Mouse (Mus musculus): ENCODE results near the gene Lamc2.

The Lamc2 gene

GRCm38 (mm10) chr1:153185828-153186803 lies at the start of gene Lamc2:
Gene Lamc2, minus strand, starts transcription at chr1:153186447.
- DNase-seq, result peak; percentile 7

DNA sequence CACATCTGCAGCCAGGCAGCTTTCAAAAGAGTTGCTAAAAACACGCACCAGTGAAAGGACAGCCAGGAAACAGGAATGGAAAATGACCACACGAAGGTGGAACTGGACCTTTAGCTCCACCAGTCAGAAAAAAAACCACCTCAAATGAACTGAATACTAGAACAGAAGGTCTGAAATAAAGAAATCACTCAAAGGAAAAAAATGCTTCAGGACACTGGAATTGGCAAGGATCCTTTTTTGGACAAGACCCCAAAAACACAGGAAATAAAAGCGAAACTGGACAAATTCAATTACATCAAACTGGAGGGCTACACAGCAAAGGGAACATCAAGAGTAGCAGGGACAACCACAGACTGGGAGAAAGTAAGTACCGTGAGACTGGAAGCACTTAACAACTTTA lies 49.3 kb upstream of the Lamc2 start:
- no peak for DNase-seq

GRCm38 (mm10) chr1:153231681-153232080 lies 45.4 kb upstream of the Lamc2 start:
- no peak for DNase-seq

- no peak for DNase-seq
Observed at GRCm38 (mm10) chr1:153227916-153228315, 41.7 kb upstream of the Lamc2 start.

- DNase-seq, result no peak
Observed at GRCm38 (mm10) chr1:153227096-153227495, 40.8 kb upstream of the Lamc2 start.

DNA sequence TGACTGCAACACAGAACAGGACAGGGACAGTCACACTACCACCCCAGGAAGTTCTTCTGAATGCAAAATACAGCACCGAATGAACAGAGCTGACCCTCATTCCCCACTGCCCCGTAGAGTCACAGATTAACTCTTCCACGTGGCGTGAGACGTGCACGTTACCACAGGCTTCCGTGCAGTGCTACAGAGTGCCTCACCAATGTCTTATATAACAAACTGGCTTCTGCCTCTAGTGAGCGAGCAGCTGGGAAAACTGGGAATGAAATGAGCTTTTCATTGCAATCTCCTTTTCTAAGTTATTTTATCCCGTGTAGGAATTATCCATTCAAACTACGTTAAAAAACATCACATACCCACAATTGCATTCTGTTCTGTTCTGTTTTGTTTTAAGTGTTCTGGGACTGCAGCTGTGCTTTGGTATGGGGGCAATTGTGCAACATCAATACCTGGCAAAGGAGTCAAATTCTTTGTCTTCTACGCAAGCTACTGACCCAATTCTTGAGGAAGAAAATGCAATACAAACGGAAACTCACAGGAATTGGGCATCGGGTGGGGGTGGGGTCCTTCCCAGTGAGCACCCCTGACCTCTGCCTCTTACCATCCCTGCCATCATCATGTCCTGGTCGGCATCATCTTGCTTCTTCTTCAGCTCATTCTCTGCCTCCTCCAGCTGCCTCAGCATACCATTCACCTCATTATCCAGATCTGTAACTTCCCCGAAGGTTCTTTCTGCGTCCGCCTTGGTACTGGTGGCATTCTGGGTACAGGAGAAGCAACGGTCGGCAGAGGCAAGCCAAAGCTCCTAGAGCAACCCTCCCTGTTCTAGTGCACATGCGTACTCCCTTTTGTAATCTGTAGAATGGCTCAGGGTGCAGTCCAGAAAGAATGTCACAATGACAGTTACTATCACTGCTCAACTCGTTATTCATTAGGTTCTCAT lies 39.8 kb upstream of the Lamc2 start:
- DNase-seq, result no peak

GRCm38 (mm10) chr1:153224331-153224730 lies 38.1 kb upstream of the Lamc2 start:
- DNase-seq, result no peak

- no peak for DNase-seq
Observed at GRCm38 (mm10) chr1:153219376-153219775, 33.1 kb upstream of the Lamc2 start.

- DNase-seq, result no peak
Observed at GRCm38 (mm10) chr1:153216516-153216915, 30.3 kb upstream of the Lamc2 start.

- DNase-seq, result no peak
Observed at GRCm38 (mm10) chr1:153215676-153216075, 29.4 kb upstream of the Lamc2 start.

GRCm38 (mm10) chr1:153210992-153211391 lies 24.7 kb upstream of the Lamc2 start:
- DNase-seq, result no peak

GRCm38 (mm10) chr1:153210198-153210597 lies 24.0 kb upstream of the Lamc2 start:
- DNase-seq, result no peak

DNA sequence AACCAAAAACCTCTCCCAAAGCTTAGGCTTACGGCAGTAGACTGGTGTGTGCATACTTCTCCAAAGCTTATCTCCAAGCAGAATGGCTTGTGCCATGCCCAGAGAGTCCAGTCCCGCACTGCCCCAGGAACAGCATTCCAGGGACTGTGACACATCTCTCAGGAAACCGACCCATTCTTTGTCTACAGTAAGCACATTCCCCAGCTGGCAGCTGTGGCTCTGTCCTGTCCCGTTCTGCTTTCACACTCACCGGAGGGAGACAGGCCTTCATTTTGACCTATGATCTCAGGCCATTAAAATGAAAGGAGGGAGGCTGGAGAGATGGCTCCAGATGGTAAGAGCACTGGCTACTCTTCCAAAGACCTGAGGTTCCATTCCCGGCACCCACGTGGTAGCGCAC lies 15.9 kb upstream of the Lamc2 start:
- no peak for DNase-seq

- DNase-seq, result no peak
Observed at GRCm38 (mm10) chr1:153201448-153201847, 15.2 kb upstream of the Lamc2 start.

GRCm38 (mm10) chr1:153197316-153197850 lies 11.1 kb upstream of the Lamc2 start:
- DNase-seq, result no peak

DNA sequence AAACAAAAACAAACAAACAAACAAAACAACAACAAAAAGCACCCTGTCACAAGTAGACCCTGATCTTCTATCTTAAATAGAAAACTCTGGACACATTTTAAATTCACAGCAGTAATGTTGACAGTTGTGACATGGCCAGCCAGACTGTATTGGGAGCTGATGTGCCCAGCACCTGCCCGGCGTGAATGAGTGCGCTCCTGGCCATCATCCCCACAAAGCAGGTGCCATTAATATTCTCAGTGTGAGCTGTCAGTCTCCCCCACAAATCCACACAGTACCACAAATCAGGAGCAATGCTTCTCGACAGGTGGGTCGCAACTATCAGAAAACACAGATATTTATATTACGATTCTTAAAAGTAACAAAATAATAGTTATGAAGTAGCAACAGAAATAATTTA lies 6.7 kb upstream of the Lamc2 start:
- no peak for DNase-seq

DNA sequence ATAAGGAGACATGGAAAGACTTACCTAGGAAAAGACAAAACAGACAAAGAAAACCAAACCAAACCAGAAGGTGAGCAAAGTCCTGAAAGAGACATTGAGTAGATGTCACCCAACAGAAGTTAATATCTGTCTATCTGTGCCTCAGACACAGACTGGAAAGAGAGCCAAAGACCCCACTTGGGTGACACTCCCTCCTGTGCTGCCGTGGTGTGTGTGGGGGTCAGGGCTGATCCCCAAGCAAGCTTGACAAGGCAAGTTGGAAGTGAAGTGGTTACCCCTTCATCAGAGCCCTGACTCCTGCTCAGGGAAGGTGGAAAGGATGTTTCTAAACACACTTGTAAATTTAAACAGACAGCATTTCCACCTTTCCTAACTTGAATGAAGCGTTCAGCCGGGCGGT lies 6.1 kb upstream of the Lamc2 start:
- no peak for DNase-seq

GRCm38 (mm10) chr1:153191943-153192329 lies 5.7 kb upstream of the Lamc2 start:
- DNase-seq, result peak; percentile 18

DNA sequence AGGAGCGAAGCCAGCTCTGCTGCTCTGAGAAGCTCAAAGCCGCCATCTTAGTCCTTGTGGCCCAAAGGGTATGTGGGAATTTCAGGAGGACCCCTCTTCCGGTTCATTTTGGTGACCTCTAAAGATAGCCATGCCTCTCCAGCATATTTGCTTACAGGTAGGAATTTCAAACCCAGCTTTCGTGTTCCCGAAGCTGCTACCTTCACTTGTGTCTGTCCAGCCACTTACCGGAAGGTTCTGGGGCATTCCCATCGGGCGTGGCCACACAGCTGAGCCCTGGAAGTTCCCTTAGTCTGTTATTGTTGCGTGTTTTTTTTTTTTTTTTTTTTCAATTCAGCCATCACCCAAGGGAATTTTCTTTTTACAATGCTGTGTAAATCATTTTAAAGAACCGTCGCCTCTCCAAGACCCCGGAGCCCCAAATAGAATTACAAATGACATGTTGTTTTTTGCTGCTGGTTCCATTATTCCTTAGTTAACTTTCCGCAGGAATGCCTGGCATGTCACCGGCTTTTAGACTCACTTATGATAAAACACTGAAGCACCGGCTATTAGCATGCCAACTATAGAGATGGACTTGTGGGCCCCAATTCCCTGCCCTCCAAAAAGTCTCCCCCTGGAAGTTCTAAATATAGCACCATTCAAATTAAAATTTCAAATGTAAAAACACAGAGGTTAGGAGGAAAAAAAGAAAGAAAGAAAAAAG lies 5.1 kb upstream of the Lamc2 start:
- DNase-seq, result no peak

DNA sequence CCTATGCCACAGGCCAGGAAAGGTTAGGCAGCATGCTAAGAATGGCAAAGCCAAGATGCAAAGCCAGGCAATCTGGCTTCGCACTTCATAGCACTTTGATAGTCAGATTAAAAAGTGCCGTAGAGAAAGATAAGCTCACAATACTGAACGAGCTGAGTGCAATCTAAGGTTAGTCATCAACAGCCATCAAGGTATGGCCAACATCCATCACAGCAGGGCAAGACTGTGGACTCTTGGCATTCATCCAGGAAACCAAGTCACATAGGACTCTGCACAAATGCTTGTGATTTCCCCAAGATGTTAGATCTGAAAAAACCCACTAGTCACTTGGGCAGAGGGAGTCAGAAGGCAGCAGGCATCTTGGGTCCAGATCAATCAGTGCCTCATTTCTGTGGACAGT lies 1.8 kb upstream of the Lamc2 start:
- no peak for DNase-seq

- no peak for DNase-seq
Observed at GRCm38 (mm10) chr1:153180586-153181289, 5.5 kb downstream of the Lamc2 start.

GRCm38 (mm10) chr1:153180160-153180559 lies 6.1 kb downstream of the Lamc2 start:
- no peak for DNase-seq
